Mouse (Mus musculus) liver, embryonic 14.5 days (tissue): ENCODE results near the gene Kpna7.

ENCODE experiments used
- CTCF ChIP-seq: IDR thresholded peaks from 2 replicates; pipeline ENCODE4 v1.5.1; 2016; ENCODE audit warnings: antibody characterized with exemption, low read depth, control low read depth
- EP300 ChIP-seq: IDR thresholded peaks from 2 replicates; pipeline ENCODE4 v1.6.1; 2016; ENCODE audit warnings: antibody characterized with exemption, low read depth

GRCm38 (mm10) chr5:145005596-145005995 lies 78.2 kb downstream of the Kpna7 start:
- TF ChIP-seq CTCF (no peak), EP300 (no peak)
